Mouse (Mus musculus) intestine, postnatal 0 days (tissue): ENCODE data around the gene Mthfd1. TPM values are rescaled to one million over a fixed set of nuclear protein-coding genes. Genes with fewer than 3 reads are reported as not detected.

Experiments used
- ATAC-seq: fragments of 200-750 bp; cut with Nextera tagmentation; 2 replicates; pipeline ENCODE4 v1.8.0; 2017; ENCODE audit warnings: mild to moderate bottlenecking, moderate TSS enrichment, moderate library complexity
- H3K27ac ChIP-seq: fragments of 300-500 bp; sonication (generic); 2 replicates; pipeline ENCODE4 v1.5.1; 2014; ENCODE audit warnings: mild to moderate bottlenecking, low read depth, low read length, moderate library complexity
- H3K27me3 ChIP-seq: fragments of 300-500 bp; sonication (generic); replicated peaks from 2 replicates; pipeline ENCODE4 v1.6.1; 2014; ENCODE audit warnings: low read length, mixed read lengths; ENCODE audit not compliant: control insufficient read depth, insufficient read depth
- H3K36me3 ChIP-seq: fragments of 300-500 bp; sonication (generic); 2 replicates; pipeline ENCODE4 v1.6.1; 2014; ENCODE audit warnings: mild to moderate bottlenecking, moderate library complexity; ENCODE audit not compliant: control insufficient read depth, insufficient read depth
- H3K4me1 ChIP-seq: fragments of 300-500 bp; sonication (generic); replicated peaks from 2 replicates; pipeline ENCODE4 v1.6.1; 2014; ENCODE audit warnings: antibody characterized with exemption, low read length, mixed read lengths; ENCODE audit not compliant: control insufficient read depth, insufficient read depth
- H3K4me2 ChIP-seq: fragments of 300-500 bp; sonication (generic); replicated peaks from 2 replicates; pipeline ENCODE4 v1.6.1; 2014; ENCODE audit warnings: low read depth, mild to moderate bottlenecking, moderate library complexity
- H3K4me3 ChIP-seq: fragments of 300-500 bp; sonication (generic); 2 replicates; pipeline ENCODE4 v1.5.1; 2014; ENCODE audit warnings: low read depth, low read length
- H3K9ac ChIP-seq: fragments of 300-500 bp; sonication (generic); 2 replicates; pipeline ENCODE4 v1.6.1; 2014; ENCODE audit warnings: mild to moderate bottlenecking, low read depth, low read length
- H3K9me3 ChIP-seq: fragments of 300-500 bp; sonication (generic); 2 replicates; pipeline ENCODE4 v1.6.1; 2016; ENCODE audit warnings: mixed run types; ENCODE audit not compliant: control insufficient read depth
- CTCF ChIP-seq: sonication (generic); IDR thresholded peaks from 2 replicates; pipeline ENCODE4 v1.5.1; 2016; ENCODE audit warnings: low read depth, mild to moderate bottlenecking, control low read depth, antibody characterized with exemption, moderate library complexity
- WGBS: fragments of 180-500 bp; shearing (Covaris S2); extraction: QIAGEN DNeasy Blood & Tissue Kit; methylation state at CpG from one replicate; pipeline ENCODE4 v1.1.7; 2014; 5-methylcytosine and 5-hydroxymethylcytosine counted together
- polyA plus RNA-seq: library from polyadenylated mRNA; unstranded; fragments of >200 nt; fragmentation: Nextera tagmentation; extraction: Ambion mirVana; gene quantifications from 2 replicates; pipeline ENCODE4 v1.2.1, GENCODE M21; 2015

Gene Mthfd1
- polyA plus RNA-seq, 1 experiment from 2014 or later = 18.4 TPM

DNA sequence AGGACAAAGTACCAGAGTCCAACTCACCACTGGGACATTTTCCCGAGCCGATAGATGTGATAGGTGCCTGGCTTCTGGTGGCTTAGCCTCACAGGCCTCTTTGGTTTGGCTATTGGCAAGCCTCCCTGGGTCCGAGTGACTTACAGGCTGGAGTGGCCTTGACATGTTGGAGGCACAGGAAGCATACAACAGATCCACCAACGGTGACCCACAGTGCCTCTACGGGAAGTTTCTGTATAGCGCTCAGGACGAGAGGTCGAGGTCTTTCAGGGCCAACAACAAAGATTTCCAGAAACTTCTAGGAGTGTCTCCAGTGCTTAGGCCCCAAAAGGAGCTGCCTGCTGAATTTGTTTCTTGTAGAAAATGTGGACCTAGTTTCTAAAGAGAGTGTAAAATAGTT lies 10.1 kb upstream of the Mthfd1 start:
- no peak overlapping the region for H3K27ac ChIP-seq
- H3K4me2 ChIP-seq = no peak overlapping the region
- H3K9me3 ChIP-seq = no peaks in the 10 kb centered on the region
- no peak for TF ChIP-seq CTCF
- H3K27me3 ChIP-seq = no peaks in the 10 kb centered on the region
- no peak overlapping the region for H3K4me3 ChIP-seq
- WGBS = 83% methylated on average over 8 of the region's 8 CpGs
- H3K4me1 ChIP-seq = no peaks in the 10 kb centered on the region
- H3K9ac ChIP-seq = no peak overlapping the region
- H3K36me3 ChIP-seq = no peaks in the 10 kb centered on the region
- no peak for ATAC-seq

DNA sequence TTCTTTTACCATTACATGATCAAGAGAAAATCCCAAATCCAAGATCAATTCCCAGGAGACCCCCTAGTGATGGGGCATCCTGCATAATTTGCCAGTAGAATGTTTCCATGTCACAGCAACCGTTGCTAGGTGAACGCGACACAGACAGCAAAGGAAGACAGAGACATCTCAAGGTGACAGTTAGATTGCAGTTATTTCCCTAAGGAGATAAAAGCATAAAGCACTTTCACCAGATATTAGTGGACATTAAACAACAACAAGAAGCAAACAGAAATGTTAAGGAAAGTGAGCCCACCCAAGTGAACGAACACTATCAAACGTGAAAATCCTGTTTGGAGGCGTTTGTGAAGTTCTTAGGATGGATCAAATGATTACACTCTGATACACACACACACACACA lies 8.5 kb upstream of the Mthfd1 start, which contains the start of gene Tex21:
Gene Tex21, minus strand, starts transcription at position 101 of the 400 bp plus-strand sequence.
- H3K4me3 ChIP-seq = no peak within 1 kb of the TSS
- no peaks in the 10 kb centered on the region for H3K27me3 ChIP-seq
- no peak within 1 kb of the TSS for H3K4me2 ChIP-seq
- H3K4me1 ChIP-seq = no peaks in the 10 kb centered on the region
- H3K9ac ChIP-seq = no peak within 1 kb of the TSS
- no peak for ATAC-seq
- TF ChIP-seq CTCF = no peak
- 76% methylated on average over 6 of the region's 6 CpGs for WGBS
- no peaks in the 10 kb centered on the region for H3K9me3 ChIP-seq
- H3K36me3 ChIP-seq = no peaks in the 10 kb centered on the region
- H3K27ac ChIP-seq = no peak within 1 kb of the TSS

GRCm38 (mm10) chr12:76253090-76253489 lies 2.0 kb upstream of the Mthfd1 start:
- Histone ChIP-seq H3K36me3 (no peaks in the 10 kb centered on the region), H3K4me1 (no peaks in the 10 kb centered on the region; the same call in 1 of the 2 replicates), H3K4me2 (no peak overlapping the region), H3K9me3 (no peaks in the 10 kb centered on the region), H3K4me3 (no peak overlapping the region), H3K27me3 (no peaks in the 10 kb centered on the region), H3K9ac (no peak overlapping the region), H3K27ac (no peak overlapping the region)
- TF ChIP-seq CTCF = no peak
- WGBS = 62% methylated on average over 1 of the region's 1 CpGs
- ATAC-seq = no peak

DNA sequence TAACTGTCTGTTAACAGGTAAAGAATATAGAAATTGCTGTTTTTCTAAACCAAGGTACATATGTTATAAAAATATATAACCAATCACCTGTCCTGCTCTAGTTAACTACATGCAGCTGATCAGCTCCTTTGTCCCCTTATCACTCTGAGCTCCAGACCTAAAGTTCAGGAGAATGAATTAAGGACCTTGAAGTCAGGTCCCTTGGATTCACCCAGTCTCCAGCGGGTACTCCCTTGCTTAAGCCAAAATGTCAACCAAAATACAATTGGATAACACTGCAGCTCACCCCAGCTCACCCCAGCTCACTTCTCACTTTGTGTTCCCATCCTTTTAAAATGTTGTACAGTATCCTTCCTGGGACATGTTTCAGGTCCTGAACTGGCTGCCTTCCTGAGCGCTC lies 1.5 kb upstream of the Mthfd1 start:
- no peaks in the 10 kb centered on the region for H3K9me3 ChIP-seq
- no peak overlapping the region for H3K27ac ChIP-seq
- TF ChIP-seq CTCF = no peak
- WGBS = 77% methylated on average over 2 of the region's 2 CpGs
- no peaks in the 10 kb centered on the region; the same call in 1 of the 2 replicates for H3K4me1 ChIP-seq
- no peak for ATAC-seq
- no peak overlapping the region for H3K9ac ChIP-seq
- H3K36me3 ChIP-seq = no peaks in the 10 kb centered on the region
- no peak overlapping the region for H3K4me2 ChIP-seq
- no peaks in the 10 kb centered on the region for H3K27me3 ChIP-seq
- H3K4me3 ChIP-seq = no peak overlapping the region

GRCm38 (mm10) chr12:76253991-76254390 lies 1.1 kb upstream of the Mthfd1 start:
- no peak overlapping the region for H3K4me2 ChIP-seq
- H3K9ac ChIP-seq = no peak overlapping the region

GRCm38 (mm10) chr12:76255499-76255875 lies 389 bp downstream of the Mthfd1 start:
- WGBS = 0% methylated on average over 11 of the region's 11 CpGs
- no peak for TF ChIP-seq CTCF

More at GRCm38 (mm10) chr12:76253991-76254390, 1.1 kb upstream of the Mthfd1 start:
- no peak for ATAC-seq
- WGBS = 72% methylated on average over 8 of the region's 8 CpGs
- H3K9me3 ChIP-seq = no peaks in the 10 kb centered on the region
- H3K4me1 ChIP-seq = no peaks in the 10 kb centered on the region; the same call in 1 of the 2 replicates
- no peak for TF ChIP-seq CTCF
- no peak overlapping the region for H3K4me3 ChIP-seq
- H3K27ac ChIP-seq = no peak overlapping the region
- no peaks in the 10 kb centered on the region for H3K27me3 ChIP-seq
- H3K36me3 ChIP-seq = no peaks in the 10 kb centered on the region

More at GRCm38 (mm10) chr12:76255499-76255875, 389 bp downstream of the Mthfd1 start:
- no peaks in the 10 kb centered on the region for H3K9me3 ChIP-seq
- peak; percentile 26 for ATAC-seq
- no peaks in the 10 kb centered on the region for H3K27me3 ChIP-seq
- peak overlapping the region; percentile 29; the same call in 1 of the 2 replicates for H3K27ac ChIP-seq
- H3K36me3 ChIP-seq = no peaks in the 10 kb centered on the region
- peak overlapping the region; percentile 67 for H3K4me3 ChIP-seq
- H3K9ac ChIP-seq = peak overlapping the region; percentile 59
- H3K4me1 ChIP-seq = no peaks in the 10 kb centered on the region; the same call in 1 of the 2 replicates
- peak overlapping the region; percentile 96 for H3K4me2 ChIP-seq
